Mouse (Mus musculus): Measurements from ENCODE around the gene Rpf2.

Gene Rpf2

DNA sequence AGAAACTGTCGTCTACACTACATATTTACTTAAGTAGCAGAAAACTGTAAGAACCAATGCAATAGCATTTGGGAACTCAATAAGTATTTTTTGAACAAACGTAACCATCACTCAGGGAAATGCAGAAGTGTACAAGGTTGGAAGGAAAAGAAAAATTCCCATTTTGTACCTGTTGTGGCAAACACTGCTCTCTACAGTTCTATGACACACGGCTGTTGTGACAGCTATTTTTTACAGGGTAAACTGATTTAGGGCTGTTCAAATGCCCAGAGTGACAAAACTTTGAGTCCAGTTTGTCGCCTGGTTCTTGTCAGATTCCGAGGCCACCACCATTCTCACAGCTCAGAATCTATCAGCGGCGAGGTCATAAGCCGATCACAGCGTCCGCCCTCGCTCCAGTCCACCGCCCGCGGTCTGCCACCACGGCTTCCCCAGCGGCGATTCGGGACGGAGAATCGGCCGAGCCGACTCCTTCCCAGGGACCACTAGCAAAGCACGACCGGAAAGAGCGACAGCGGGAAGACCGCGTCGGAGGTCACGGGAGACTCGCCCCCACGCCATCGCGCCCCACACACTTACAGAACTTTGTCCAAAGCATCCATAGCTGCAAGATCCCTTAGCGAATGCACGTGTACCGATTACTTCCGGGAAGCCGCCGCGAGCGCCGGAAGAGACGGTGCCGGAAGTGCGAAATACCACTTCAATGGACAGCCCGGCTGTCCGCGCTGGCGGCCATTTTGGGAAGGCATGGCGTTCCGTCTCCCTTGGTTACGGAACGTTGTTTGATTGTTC, at the start of gene Rpf2:
TSS of gene Rpf2 (minus strand) at position 663 of the 792 bp plus-strand sequence.
- DNase-seq (ENCODE audit: low read depth), result peak; percentile 84

DNA sequence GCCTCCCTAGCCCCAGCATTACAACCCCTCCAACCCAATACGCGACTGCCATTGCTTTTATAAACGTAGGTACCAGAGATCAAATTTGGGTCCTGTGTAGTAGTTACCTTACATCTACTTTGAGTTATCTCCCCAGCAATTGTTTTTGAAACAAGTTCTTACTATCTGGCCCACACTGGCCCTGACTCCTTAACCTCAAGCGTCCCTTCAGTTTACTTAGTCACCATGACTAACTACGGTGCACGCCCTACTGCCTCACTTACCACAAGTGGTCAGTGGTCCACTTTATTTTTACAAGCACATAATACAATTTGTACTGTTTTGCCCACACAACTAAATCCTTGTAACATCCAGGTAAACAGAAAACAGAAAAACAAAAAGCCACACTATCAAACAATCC, 45.8 kb upstream of the Rpf2 start:
- DNase-seq (ENCODE audit: low read depth), result no peak

DNA sequence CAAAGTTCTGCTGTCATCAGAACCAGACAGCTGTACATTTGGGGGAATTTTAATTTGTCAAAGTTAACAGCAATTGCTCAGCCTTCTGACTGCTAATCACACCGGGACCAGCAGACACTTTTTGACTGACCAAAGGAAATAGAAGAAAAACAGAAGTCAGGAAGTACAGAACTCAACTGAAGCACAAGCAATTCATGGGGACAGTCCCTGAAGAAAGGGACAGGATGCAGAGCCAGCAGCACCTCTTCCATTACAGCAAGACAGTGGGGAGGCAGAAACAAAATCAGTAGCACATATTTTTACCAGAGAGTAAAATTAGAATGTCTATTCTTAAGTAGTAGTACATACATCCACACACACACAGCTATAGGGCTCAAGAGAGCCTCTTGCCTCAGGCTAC, 39.9 kb upstream of the Rpf2 start:
- DNase-seq (ENCODE audit: low read depth), result no peak

DNA sequence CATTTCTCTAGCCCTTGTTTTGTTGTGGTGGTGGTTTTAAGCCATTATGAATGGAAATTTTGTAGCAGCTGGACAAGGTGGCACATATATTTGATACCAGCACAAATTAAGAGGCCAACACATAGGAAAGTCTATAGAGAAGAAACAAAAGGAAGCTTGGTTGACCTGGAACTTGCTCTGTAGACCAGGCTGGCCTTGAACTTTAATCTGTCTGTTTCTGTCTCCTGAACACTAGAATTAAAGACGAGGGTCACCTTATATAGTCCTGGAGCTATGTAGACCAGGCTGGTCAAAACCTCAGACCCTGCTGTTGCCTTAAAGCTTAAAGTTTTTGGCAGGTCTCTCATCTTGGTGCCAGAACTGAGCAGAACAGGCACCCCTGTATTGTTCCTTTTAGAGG, 38.7 kb upstream of the Rpf2 start:
- no peak for DNase-seq (ENCODE audit: low read depth)

DNA sequence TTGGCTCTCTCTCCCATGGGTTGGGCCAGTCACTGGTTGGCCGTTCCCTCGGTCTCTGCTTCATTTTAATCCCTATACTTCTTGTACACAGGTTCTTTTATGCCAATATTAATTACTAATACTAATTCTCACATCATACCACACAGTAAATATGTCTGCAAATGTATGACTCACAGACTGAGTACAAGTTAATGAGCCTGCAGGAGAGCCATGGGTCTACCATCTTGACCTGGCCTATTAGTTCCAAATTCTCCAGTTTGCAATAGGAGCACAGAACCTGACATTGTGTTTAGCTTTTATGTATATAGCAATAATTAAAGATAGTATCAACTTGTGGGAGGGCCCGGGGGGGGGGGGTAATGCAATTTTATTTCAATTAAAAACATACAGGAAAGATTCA, 38.2 kb upstream of the Rpf2 start:
- no peak for DNase-seq (ENCODE audit: low read depth)

DNA sequence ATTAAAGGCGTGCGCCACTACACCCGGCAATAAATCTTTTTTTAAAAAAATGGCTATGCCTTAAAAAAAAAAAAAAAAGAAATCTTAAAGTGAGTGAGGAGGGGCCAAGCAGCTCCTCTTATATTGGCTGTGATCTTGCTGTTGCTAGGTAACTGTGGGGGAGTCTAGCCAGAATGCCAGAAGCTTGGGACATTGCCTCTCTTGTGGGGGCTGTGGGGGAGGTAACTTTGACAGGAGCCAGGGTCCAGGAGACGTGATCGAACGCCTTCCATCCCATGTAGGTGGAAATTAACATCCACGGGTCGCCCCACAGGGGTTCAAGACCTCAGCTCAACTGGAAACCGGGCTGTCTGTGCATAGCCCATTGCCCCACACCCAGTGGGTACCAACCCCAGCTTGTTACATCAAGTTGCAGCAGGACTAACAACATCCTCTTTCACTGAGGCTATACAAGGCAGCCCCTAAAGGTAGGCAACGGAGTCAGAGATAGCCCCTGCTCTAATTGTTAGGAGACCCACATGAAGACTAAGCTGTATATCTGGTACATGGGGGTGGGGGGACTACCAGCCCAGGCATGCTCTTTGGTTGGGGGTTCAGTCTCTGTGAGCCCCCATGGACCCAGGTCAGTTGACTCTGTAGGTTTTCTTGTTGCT, 37.5 kb upstream of the Rpf2 start:
- DNase-seq (ENCODE audit: low read depth), result no peak

DNA sequence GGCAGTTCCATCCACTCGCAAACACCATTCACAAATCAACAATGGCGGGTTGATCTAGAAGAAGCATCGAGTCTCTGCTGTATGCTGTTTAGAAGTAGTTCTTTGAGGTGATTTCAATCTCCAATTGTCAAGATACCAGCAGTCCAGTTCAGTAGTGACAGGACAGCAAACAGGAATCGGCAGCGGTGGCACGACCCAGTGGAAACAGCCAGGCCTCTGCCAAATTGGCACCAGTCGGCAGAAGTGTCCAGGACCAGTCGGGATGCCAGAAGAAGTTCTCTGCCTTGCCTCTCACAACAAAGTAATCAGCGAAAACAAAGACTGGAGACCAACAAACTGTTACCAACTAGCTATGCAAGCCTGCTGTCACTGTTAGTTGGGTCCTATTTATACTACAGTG, 36.8 kb upstream of the Rpf2 start:
- no peak for DNase-seq (ENCODE audit: low read depth)

DNA sequence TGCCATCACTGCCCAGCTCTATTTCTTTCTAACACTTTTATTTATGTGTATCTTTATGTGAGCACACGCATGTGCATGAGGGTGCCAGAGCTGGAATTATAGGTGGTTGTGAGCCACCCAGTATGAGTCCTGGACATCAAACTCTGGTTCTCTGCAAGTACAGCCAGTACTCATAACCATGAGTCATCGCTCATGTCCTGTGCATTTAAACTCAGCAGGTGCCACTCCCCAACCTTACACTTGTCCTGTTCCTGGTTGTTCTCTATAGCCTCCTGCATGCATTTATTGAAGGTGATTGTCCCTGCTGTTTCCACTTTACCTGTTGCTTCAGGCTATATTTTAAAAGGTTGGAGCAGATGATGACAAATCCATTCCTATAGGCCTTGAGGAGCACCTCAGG, 34.7 kb upstream of the Rpf2 start:
- DNase-seq (ENCODE audit: low read depth), result no peak

DNA sequence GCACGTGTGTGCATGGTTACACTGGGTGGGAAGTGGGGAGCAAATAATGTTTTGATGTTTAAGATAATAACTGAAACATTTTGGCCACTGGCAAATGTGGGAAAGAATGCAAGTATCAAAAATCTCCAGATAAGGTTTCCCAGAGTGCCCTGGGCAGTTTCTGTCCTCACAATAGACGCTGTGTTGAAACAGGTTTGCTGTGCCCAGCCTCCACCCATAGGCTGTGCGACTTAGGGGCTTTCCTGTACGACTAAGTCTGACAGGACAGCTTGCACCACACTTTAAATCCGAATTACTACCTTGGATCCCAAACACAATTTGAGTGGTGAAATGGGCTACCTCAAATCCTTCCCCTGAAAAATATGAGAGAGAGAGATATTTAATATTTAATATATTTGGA, 31.5 kb upstream of the Rpf2 start:
- DNase-seq (ENCODE audit: low read depth), result no peak

DNA sequence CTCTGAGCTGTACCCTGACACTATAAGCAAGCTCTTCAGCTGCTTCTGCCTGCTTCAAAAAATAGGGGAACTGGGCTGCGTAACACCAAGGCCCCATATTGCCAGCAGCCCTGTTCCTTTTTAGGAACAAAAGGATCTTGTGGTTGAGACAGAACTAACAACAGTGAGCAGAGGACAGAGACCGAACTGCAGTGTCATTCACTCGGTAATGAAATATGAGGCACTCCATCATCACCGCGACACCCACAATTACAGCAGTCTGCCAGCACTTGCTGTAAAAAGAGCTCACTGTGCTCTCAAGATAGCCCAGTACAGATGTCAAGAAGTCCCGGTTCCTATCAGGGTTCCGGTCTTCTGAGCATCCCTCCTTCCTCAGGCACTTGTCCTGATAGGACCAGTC, 29.2 kb upstream of the Rpf2 start:
- no peak for DNase-seq (ENCODE audit: low read depth)

DNA sequence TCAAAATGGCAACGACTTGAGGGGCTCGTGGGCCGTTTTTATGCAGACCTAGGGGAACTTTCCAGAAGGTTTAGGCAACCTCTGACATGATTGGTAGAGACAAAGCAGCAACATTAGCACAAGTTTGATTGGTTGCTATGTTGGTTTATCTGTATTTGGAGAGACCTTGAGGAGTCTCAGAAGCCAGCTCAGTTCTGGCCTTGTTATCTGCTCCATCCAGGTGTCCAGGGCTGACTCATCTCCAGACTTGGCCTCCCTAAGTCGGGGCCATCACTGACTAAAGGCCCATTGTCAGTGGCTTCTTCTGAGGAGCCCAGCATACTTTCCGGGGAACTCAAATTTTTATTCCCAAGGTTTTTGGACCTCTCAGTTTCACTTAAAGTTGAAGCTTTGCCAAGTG, 27.1 kb upstream of the Rpf2 start:
- DNase-seq (ENCODE audit: low read depth), result peak; percentile 91

DNA sequence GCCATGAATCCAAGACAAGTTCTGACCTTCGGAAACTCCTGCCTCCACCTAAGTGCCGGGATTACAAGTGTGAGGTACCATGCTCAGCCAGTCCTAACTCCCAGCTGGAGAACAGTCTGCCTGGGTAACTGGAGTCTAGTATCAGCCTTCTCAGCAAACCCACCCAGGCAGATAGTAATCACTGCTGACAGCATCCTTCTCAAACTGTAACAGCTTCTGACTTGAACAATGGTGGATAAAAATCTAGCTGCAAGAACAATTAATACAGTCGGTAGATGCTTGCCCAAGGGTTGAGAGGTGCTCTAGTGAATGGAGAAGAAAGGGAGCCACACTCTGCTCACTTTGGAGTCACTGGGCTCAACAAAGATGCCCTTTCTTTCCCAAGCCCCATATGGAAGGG, 24.4 kb upstream of the Rpf2 start:
- no peak for DNase-seq (ENCODE audit: low read depth)

DNA sequence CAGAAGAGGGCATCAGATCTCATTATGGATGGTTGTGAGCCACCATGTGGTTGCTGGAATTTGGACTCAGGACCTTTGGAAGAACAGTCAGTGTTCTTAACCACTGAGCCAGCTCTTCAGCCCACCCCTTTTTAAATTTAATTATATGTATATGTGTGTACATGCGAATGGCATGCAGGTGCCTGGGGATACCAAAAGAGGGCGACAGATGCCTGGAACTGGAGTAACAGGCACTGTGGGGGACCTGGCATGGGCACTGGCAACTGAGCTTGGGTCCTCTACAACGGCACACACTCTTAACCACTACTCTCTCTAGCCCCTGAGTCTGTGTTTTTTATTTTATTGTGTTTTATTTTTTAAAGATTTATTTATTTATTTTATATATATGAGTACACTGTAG, 18.1 kb upstream of the Rpf2 start:
- DNase-seq (ENCODE audit: low read depth), result no peak

DNA sequence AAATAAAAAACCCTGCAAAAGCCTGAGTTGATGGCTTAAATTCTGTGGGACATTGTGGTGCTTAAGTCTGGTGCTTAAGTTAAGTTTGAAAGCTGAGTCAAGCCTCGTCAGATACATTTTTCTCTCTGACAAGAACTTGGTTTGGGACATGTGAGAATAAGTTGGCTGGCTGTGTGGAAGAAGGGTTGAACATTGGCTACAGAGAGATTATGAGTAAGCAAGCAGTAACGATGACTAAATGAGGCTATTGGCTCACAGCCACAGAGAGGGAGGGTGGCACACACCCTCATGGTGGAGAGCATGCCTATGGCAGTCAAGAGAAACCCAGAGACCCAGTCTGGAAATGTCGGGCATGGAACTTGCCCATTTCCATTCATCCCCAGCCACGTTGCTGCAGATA, 16.9 kb upstream of the Rpf2 start:
- DNase-seq (ENCODE audit: low read depth), result no peak

DNA sequence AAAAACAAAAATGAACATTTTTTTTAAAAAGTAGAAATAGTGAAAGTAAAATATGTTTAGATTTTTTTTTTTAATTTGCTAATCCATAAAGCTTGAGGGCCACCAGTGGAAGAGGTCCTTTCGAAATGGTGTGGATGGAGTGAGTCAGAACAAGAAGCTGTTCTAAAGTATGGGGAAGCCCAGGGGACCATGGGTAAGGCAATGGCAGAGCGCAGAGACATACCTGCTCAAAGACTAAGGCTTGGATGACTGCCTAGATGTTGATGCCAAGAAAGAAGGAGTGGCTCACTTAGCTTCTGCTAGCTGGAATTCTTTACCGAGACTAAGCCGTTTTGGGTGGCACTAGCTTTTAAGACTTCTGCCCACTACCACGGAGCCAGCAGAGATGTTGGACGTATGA, 15.4 kb upstream of the Rpf2 start:
- DNase-seq (ENCODE audit: low read depth), result no peak

DNA sequence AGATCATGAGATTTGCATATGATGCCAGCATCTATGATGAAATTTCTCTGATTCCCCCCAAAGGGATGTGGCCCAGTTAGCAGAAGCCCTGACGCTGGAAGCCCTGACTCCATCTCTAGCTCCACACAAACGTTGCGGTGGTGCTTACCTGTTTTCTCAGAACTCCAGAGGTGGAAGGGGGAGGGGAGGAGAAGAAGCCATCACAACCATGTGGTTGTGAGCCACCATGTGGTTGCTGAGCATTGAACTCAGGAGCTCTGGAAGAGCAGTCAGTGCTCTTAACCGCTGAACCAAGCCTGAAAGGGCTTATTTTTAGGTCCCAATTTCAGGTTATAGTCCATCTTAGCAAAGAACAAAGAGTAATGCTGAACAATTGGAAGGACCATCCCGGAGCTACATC, 13.5 kb upstream of the Rpf2 start:
- no peak for DNase-seq (ENCODE audit: low read depth)

DNA sequence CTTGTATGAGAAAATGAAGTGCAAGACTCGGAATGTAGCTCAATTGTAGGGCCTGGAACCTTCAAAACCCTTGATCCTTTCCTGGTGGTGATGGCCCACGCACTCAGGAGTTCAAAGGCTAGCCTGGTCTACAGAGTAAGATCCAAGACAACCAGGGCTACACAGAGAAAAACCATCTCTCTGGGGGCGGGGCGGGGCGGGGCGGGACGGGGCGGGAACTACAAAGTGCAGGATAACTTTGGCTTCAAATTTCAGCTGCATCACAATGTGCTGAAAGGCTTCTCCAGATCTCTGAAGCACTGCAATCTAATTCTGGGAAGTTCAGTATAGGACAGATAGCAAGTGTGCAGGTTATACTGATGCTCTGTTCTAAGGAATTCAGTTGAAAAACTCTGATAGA, 12.7 kb upstream of the Rpf2 start:
- DNase-seq (ENCODE audit: low read depth), result peak; percentile 46

DNA sequence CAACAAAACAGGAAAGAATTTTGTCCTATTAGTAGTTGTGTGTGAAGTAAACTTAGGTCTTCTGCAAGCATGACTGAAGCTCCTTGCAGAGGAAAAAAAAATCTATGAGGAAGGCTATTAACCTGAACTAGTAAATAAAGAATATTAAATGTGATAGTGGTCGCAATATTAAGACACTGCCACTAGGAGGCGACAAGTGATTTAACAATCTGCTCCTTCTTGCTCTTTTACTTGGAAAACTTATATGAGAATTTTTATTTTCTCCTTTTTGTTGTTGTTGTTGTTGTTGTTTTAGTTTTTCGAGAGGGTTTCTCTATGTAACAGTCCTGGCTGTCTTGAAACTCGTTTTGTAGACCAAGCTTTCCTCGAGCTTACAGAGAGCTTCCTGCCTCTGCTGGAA, 12.1 kb upstream of the Rpf2 start:
- DNase-seq (ENCODE audit: low read depth), result peak; percentile 81

DNA sequence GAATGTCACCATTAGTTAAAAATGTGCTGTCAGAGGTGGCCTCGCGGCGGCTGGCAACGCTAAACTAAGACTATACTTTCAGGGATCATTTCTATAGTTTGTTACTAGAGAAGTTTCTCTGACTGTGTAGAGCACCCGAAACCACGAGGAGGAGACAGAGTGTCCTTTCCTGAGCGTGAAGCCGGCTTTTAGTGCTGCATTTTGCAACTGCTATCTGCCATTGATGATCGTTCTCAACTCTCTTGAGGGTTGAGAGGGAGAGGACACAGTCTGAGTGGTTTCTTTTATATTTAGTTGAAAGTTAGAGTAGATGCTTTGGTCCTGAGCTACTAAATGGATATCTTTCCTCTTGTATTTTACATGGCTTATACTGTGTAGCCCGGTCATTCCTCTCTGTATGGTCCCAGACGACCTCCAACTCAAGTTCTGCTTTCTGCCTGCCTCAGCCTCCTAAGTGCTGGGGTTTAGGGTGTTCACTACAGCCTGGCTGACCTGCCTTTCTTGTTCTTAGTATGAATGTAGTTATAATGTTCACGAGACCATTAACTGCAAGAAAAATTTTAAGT, 11.6 kb upstream of the Rpf2 start:
- DNase-seq (ENCODE audit: low read depth), result peak; percentile 95

DNA sequence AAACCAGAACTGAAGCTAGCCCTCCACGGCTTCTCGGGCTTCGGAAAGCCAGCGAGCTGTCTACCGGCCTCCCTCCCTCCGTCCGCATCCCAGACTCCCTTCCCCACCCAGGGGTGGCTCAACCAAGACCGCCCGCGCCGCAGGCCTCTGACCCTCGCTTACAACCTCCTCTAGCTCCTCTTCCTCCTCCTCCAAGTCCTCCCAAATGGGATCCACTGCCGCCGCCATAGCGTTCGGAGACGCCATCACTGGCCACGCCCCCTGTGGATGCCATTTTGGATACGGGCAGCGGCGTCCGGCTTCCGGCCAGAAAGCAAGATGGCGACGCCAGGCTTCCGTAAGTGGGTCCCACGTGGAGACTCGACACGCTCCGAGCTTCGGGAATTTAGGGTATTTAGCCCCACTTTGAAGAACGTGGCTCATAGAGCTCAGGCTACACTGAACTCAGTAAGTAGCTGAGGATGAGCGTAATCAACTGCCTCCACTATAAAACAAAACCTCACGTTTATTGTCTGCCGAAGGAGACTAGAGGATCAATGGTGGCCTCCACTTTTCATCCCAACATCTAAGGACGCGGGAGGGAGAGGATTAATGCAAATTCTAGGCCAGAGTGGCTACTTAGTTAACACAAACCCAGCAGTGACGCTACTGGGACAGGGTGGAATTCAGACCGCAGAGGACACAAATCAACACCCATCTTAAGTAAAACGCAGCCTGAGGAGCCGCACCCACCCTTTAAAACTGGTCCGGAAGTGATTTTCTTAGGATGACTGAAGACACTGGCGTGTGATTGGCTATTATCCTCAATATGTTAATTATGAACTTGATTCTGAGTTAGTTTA, 10.8 kb upstream of the Rpf2 start, which contains the start of gene Gtf3c6:
TSS of gene Gtf3c6 (minus strand) at position 695 of the 842 bp plus-strand sequence.
- peak; percentile 92 for DNase-seq (ENCODE audit: low read depth)

DNA sequence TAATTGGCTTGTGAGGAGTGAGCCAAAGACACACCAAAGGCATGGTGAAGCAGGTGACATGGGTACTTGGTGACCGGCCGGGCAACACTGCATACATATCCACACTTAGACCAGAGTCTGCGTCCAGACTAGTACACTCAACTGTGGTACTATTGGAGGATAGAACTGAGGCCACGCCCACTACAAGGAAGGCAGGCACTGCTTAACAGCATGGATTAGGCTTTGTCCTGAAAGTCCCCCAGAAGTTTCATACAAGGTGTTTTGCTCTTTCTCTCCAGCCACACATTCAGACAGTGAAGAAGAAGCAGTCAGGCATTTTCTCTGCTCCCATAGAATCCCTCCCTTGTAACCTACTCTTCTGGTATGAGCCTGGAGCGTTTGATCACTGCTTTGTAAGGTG, 9.9 kb upstream of the Rpf2 start:
- peak; percentile 76 for DNase-seq (ENCODE audit: low read depth)

DNA sequence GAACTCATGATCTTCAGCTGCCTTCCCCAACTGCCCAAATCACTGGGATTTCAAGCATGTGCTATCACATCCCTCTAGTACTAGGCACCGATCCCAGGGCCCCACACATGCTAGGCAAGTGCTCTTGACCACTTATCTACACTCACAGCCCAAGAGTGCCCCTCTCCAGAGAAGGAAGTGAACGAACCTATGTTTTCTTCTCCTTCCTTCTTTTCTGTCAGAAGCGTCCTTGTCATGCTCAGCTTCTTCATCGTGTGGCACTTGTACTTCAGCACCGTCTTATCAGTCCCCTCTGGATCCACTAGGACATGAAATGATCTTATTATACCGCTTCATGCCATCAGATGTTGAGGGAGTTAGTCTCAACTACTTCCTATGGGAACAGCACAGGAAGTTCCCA, 4.1 kb upstream of the Rpf2 start:
- DNase-seq (ENCODE audit: low read depth), result no peak

DNA sequence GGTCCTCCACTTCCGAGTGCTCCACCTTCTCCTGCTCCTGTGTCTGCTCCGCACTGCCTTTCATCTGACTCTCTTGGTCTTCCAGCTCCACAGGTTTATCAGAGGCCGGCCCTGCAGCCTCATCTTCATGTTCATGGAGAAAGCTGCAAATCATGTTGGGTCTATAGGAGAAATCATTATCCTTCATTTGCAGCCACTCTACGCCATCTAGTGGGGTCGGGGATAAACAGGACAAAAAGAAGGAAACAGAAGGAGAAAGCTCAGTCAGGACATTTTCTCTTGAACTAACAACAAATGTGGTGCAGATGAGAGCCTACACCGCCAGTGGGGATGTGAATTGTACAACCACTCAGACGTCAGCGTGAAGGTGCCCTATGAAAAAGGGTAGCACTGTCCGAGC, 2.8 kb upstream of the Rpf2 start:
- DNase-seq (ENCODE audit: low read depth), result no peak

Data from c-Kit-positive CD71-positive TER-119-negative erythroid progenitor cells, embryonic 14.5 days (primary cell).